Mouse (Mus musculus) 3134 (cell line): ENCODE results near the gene Six5.

Experiments
- DNase-seq: peaks from one replicate; pipeline ENCODE4 v3.0.0-alpha.2; 2011; ENCODE audit warnings: low spot score; ENCODE audit not compliant: insufficient read length; ENCODE audit errors: extremely low read depth

Gene Six5

GRCm38 (mm10) chr7:19094826-19095750 lies 694 bp downstream of the Six5 start:
- peak; percentile 79 for DNase-seq

GRCm38 (mm10) chr7:19095751-19096110 lies 1.3 kb downstream of the Six5 start:
- DNase-seq = peak; percentile 84

GRCm38 (mm10) chr7:19096421-19096976 lies 2.1 kb downstream of the Six5 start:
- no peak for DNase-seq

- no peak for DNase-seq
These were observed 2.8 kb downstream of the Six5 start for GRCm38 (mm10) chr7:19097217-19097616.

- no peak for DNase-seq
These were observed 3.5 kb downstream of the Six5 start for GRCm38 (mm10) chr7:19097863-19098262.

- no peak for DNase-seq
These were observed 4.4 kb downstream of the Six5 start for GRCm38 (mm10) chr7:19098811-19099210.

GRCm38 (mm10) chr7:19100290-19100689 lies 5.9 kb downstream of the Six5 start:
- no peak for DNase-seq

- DNase-seq = no peak
These were observed 9.3 kb downstream of the Six5 start for GRCm38 (mm10) chr7:19103741-19104140.

GRCm38 (mm10) chr7:19104486-19104885 lies 10.1 kb downstream of the Six5 start:
- no peak for DNase-seq

- no peak for DNase-seq
These were observed 13.0 kb downstream of the Six5 start for GRCm38 (mm10) chr7:19107436-19107835.

GRCm38 (mm10) chr7:19109565-19109964 lies 15.2 kb downstream of the Six5 start:
- DNase-seq = no peak

GRCm38 (mm10) chr7:19118028-19118771 lies 23.8 kb downstream of the Six5 start, which contains the start of gene Gm4969:
Gm4969 (minus strand) TSS chr7:19118368.
- DNase-seq = no peak

GRCm38 (mm10) chr7:19119083-19119482 lies 24.7 kb downstream of the Six5 start:
- DNase-seq = no peak

GRCm38 (mm10) chr7:19119631-19120429 lies 25.4 kb downstream of the Six5 start, which contains the start of gene Fbxo46:
Fbxo46 (plus strand) TSS chr7:19119859.
- peak; percentile 83 for DNase-seq

GRCm38 (mm10) chr7:19121686-19122085 lies 27.3 kb downstream of the Six5 start:
- no peak for DNase-seq

- DNase-seq = no peak
These were observed 30.3 kb downstream of the Six5 start for GRCm38 (mm10) chr7:19124713-19125112.

GRCm38 (mm10) chr7:19127744-19128143 lies 33.4 kb downstream of the Six5 start:
- DNase-seq = no peak

- no peak for DNase-seq
These were observed 35.0 kb downstream of the Six5 start for GRCm38 (mm10) chr7:19129396-19129795.

GRCm38 (mm10) chr7:19130657-19131056 lies 36.3 kb downstream of the Six5 start:
- DNase-seq = no peak

- peak; percentile 97 for DNase-seq
These were observed 37.0 kb downstream of the Six5 start for GRCm38 (mm10) chr7:19131324-19131848.
